Mouse (Mus musculus): ENCODE data around the gene Cdcp2.

DNA sequence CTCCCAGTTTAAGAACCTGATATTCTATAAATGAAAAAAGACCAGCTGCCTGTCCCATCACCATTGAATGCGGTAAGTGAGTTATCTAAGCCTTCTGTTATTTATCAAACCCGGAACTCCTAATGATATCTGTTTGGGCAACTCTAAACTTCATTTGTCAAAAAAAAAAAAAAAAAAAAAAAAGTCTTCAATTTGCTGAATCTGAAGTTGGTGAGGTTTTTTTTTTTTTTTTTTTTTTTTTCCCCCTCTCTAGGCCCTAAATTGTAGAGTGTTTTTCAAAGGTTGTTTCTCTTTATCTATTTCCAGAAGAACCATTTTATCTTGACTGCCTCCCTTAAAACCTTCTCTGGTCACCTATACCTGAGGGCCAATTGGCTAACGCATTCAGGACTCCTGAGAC, 38.2 kb downstream of the Cdcp2 start:
- TF ChIP-seq POLR2A (IDR thresholded peaks at IDR 0.05; ENCODE audit: insufficient read depth, low read depth, low read length) (no peak), CTCF (IDR thresholded peaks at IDR 0.05; ENCODE audit: insufficient read depth, low read depth, low read length) (no peak)
